Mouse (Mus musculus): ENCODE measurements around the gene Dennd1a.

- TF ChIP-seq EP300 (IDR thresholded peaks at IDR 0.05; ENCODE audit: insufficient read depth, low read depth, low read length), result no peak
- TF ChIP-seq POLR2A (IDR thresholded peaks at IDR 0.05; ENCODE audit: insufficient read depth, low read depth, low read length), result no peak
Measured at GRCm38 (mm10) chr2:38300941-38301340, 13.8 kb upstream of the Dennd1a start.

All from heart, adult 2 months (tissue).